Mouse (Mus musculus) fibroblast of lung, adult 2 months (primary cell): ENCODE measurements at regions not wholly inside any gene's neighbourhood (a gene's known extent, or its start where the extent isn't known, plus 50 kb on each side); places are given as distances from the start of the nearest gene placed in this dataset.

Source experiments
- DNase-seq: peaks from one replicate; pipeline ENCODE4 v3.0.0-alpha.2; 2011; ENCODE audit warnings: low read depth

- no peak for DNase-seq
Measured at GRCm38 (mm10) chr13:112220184-112220583, 68.1 kb upstream of the Ankrd55 start.

DNA sequence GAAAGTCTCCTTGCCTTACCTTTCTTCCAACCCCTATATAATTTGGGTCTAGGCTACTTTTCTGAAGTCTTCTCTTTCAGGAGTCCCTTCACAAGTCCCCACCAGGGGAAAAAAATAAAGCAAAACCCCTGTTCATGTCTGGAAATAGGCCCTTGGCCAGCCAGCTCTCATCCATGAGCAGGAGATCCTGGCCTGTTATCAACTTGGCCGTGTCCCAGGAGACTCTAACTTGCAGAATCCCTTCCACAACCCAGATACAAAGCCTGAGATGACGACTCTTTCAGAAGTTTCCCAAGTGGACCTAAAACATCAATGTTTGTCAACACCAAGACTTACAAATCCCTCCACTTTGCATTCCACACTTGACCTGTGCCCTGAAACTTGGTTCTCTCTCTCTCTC is 64.6 kb upstream of the Ankrd55 start:
- no peak for DNase-seq

DNA sequence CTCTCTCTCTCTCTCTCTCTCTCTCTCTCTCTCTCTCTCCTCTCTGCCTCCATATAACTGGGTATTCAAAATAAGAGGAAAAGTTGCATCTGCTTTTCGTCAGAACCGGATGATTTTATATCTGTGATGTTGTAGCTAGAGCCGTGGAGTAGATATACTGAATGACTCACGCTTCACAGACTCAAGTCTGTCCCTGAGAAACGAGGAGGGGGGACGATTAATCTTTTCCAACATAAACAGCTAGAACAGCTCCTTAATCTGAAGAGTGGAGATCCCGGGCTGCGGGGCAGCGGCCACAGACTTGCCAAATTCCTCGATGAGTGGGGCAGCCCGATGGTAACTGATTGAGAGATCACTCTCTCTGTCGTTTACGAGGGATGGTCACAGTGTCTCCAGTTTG is 60.5 kb upstream of the Ankrd55 start:
- no peak for DNase-seq

GRCm38 (mm10) chr13:112228846-112229245 is 59.4 kb upstream of the Ankrd55 start:
- DNase-seq: no peak

DNA sequence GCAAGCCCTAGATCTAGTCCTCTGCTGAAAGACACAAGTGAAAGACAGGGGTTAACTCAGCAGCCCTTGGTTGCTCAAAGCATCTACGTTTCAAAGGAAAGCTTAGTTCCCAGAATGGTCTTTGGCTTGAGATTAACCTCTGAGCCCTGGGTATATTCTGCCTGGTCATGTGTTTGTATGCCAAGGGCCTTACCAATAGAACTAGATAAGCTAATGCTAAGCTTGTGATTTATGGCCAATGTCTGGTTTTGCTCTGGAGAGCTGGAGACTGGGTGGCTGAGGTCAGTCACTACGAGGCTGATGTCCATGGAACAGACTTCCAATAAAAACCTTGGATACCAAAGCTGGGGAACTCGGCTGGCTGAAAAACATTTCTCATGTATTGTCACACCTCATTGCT is 58.1 kb upstream of the Ankrd55 start:
- DNase-seq: no peak

- no peak for DNase-seq
Measured at GRCm38 (mm10) chr13:112234695-112235094, 53.6 kb upstream of the Ankrd55 start.

DNA sequence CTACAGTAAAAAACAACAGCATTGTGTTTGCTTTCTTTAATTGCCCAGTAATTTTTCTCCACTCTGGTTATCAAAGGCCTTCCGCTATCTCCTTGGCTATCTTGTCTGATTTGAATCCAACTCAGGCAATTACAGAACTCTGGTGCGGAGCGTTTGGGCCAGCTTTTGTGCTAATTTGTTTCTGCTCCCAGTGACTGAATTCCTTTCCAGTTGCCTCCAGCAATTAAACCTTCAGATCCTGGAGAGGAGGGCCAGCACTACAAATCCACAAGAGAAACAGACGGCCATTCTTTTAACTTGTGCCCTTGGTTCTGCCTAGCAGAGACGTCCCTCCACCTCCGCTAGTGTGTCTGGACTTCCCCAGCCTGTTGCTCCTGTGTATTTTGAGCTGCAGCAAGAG is 51.3 kb upstream of the Ankrd55 start:
- DNase-seq: no peak

- no peak for DNase-seq
Measured at GRCm38 (mm10) chr13:112237377-112237776, 50.9 kb upstream of the Ankrd55 start.

- DNase-seq: no peak
Measured at GRCm38 (mm10) chr13:112237917-112238316, 50.3 kb upstream of the Ankrd55 start.
